In genomic region chr1:152766032-152766772, GRCm38 (mm10) we compare ENCODE assay signal across 8 mouse cellular contexts. TPM values are rescaled to one million over a fixed set of nuclear protein-coding genes. Genes with fewer than 3 reads are reported as not detected.
DNase-seq lines count a peak whose midpoint lies in the region; ATAC-seq and TF ChIP-seq lines count a peak whose summit lies in the region.

Rgl1 (minus strand) TSS chr1:152766351.
Arpc5 (plus strand) TSS chr1:152766542.

- under 1% methylated on average over 86 of the region's 86 CpGs for WGBS in forebrain, embryonic 10.5 days
- under 1% methylated on average over 75 of the region's 86 CpGs for WGBS in heart, embryonic 15.5 days
- under 1% methylated on average over 84 of the region's 86 CpGs for WGBS in liver, embryonic 14.5 days (ENCODE audit: insufficient replicate concordance)
- under 1% methylated on average over 85 of the region's 86 CpGs for WGBS in neural tube, embryonic 11.5 days
- WGBS in stomach, postnatal 0 days: 0% methylated on average over 86 of the region's 86 CpGs

- peak within 1 kb of the TSS; percentile 92 for H3K27ac ChIP-seq in forebrain, embryonic 10.5 days
- H3K27ac ChIP-seq in heart, embryonic 15.5 days: peak within 1 kb of the TSS; percentile 93
- peak within 1 kb of the TSS; percentile 78 for H3K27ac ChIP-seq in liver, embryonic 14.5 days
- peak within 1 kb of the TSS; percentile 78 for H3K27ac ChIP-seq in neural tube, embryonic 11.5 days (ENCODE audit: low read depth, low read length)
- peak within 1 kb of the TSS; percentile 98 for H3K27ac ChIP-seq in stomach, postnatal 0 days (replicated peaks)

- peak; percentile 92 to 95 for DNase-seq in CD8-positive naive resting alpha-beta T cell, adult 2 months (ENCODE audit: low read depth in 2 of 2, low spot score in 2 of 2)
- DNase-seq in c-Kit-positive CD71-negative TER-119-negative erythroid progenitor cells, embryonic 14.5 days (ENCODE audit: low read depth): peak; percentile 90
- peak; percentile 97 for DNase-seq in forebrain, embryonic 10.5 days (ENCODE audit: extremely low spot score, low spot score)
- DNase-seq in kidney, postnatal 25 days: peak; percentile 97 to 99
- peak; percentile 89 to 90 (median 90) for DNase-seq in liver, embryonic 14.5 days (ENCODE audit: low read depth in 3 of 3, low spot score in 3 of 3)
- peak; percentile 99 for DNase-seq in neural tube, embryonic 11.5 days (ENCODE audit: low spot score)
- DNase-seq in stomach, postnatal 0 days (ENCODE audit: low spot score): peak; percentile 98

- H3K9ac ChIP-seq in heart, embryonic 15.5 days: peak within 1 kb of the TSS; percentile 98
- peak within 1 kb of the TSS; percentile 91 for H3K9ac ChIP-seq in liver, embryonic 14.5 days (replicated peaks)
- H3K9ac ChIP-seq in neural tube, embryonic 11.5 days (ENCODE audit: low read length): peak within 1 kb of the TSS; percentile 85
- peak within 1 kb of the TSS; percentile 99 for H3K9ac ChIP-seq in stomach, postnatal 0 days (ENCODE audit: low read length)

- peaks cover 18% of the 10 kb centered on the region for H3K27me3 ChIP-seq in forebrain, embryonic 10.5 days (ENCODE audit: poor library complexity, severe bottlenecking)
- H3K27me3 ChIP-seq in heart, embryonic 15.5 days: peaks cover 10% of the 10 kb centered on the region
- H3K27me3 ChIP-seq in liver, embryonic 14.5 days (ENCODE audit: control insufficient read depth, insufficient read depth, low read length): peaks cover 16% of the 10 kb centered on the region
- H3K27me3 ChIP-seq in neural tube, embryonic 11.5 days (ENCODE audit: control insufficient read depth, insufficient read depth, low read length): no peaks in the 10 kb centered on the region
- H3K27me3 ChIP-seq in stomach, postnatal 0 days (ENCODE audit: control insufficient read depth, insufficient read depth, low read length): no peaks in the 10 kb centered on the region

- H3K4me3 ChIP-seq in forebrain, embryonic 10.5 days: peak within 1 kb of the TSS; percentile 89
- peak within 1 kb of the TSS; percentile 95 for H3K4me3 ChIP-seq in heart, embryonic 15.5 days
- H3K4me3 ChIP-seq in liver, embryonic 14.5 days (ENCODE audit: insufficient read depth in 1 of 2, low read depth in 2 of 2, low read length in 2 of 2): peak within 1 kb of the TSS; percentile 73 to 92
- H3K4me3 ChIP-seq in neural tube, embryonic 11.5 days (ENCODE audit: low read depth, low read length): peak within 1 kb of the TSS; percentile 93
- peak within 1 kb of the TSS; percentile 99 for H3K4me3 ChIP-seq in stomach, postnatal 0 days (ENCODE audit: low read depth, low read length)

- H3K36me3 ChIP-seq in forebrain, embryonic 10.5 days (replicated peaks): peaks cover 24% of the 10 kb centered on the region
- H3K36me3 ChIP-seq in heart, embryonic 15.5 days: peaks cover 19% of the 10 kb centered on the region
- peaks cover 17% of the 10 kb centered on the region for H3K36me3 ChIP-seq in liver, embryonic 14.5 days (replicated peaks; ENCODE audit: control insufficient read depth, insufficient read depth, low read depth)
- H3K36me3 ChIP-seq in neural tube, embryonic 11.5 days (ENCODE audit: control insufficient read depth, insufficient read depth, low read length): no peaks in the 10 kb centered on the region
- 0 out of 2 replicates have a peak, but pooled peaks cover 5% of the 10 kb centered on the region for H3K36me3 ChIP-seq in stomach, postnatal 0 days (ENCODE audit: control insufficient read depth, insufficient read depth, low read length)

- no peak for TF ChIP-seq CTCF in liver, embryonic 14.5 days (IDR thresholded peaks at IDR 0.05; ENCODE audit: low read depth)
- peak; percentile 28; the same call in 1 of the 2 replicates for TF ChIP-seq CTCF in stomach, postnatal 0 days (IDR thresholded peaks at IDR 0.05; ENCODE audit: low read depth)

- no peak for TF ChIP-seq EP300 in liver, embryonic 14.5 days (IDR thresholded peaks at IDR 0.05; ENCODE audit: low read depth)
- no peak for TF ChIP-seq EP300 in stomach, postnatal 0 days (optimal IDR thresholded peaks at IDR 0.05)

- peak within 1 kb of the TSS; percentile 94 for H3K4me2 ChIP-seq in heart, embryonic 15.5 days
- H3K4me2 ChIP-seq in liver, embryonic 14.5 days (ENCODE audit: low read depth): peak within 1 kb of the TSS; percentile 92
- H3K4me2 ChIP-seq in neural tube, embryonic 11.5 days (ENCODE audit: low read depth): peak within 1 kb of the TSS; percentile 90
- H3K4me2 ChIP-seq in stomach, postnatal 0 days (replicated peaks; ENCODE audit: low read depth): peak within 1 kb of the TSS; percentile 96

- peak; percentile 96 for ATAC-seq in heart, embryonic 15.5 days (replicated peaks; ENCODE audit: insufficient number of reproducible peaks, insufficient read depth, low FRiP score, low read depth)
- peak; percentile 96 for ATAC-seq in liver, embryonic 14.5 days (ENCODE audit: insufficient read depth)
- ATAC-seq in neural tube, embryonic 11.5 days (ENCODE audit: insufficient read depth, low FRiP score, low TSS enrichment): peak; percentile 95
- ATAC-seq in stomach, postnatal 0 days (ENCODE audit: low FRiP score, low TSS enrichment): peak; percentile 99

- peaks cover 19% of the 10 kb centered on the region for H3K4me1 ChIP-seq in forebrain, embryonic 10.5 days
- peaks cover 9% of the 10 kb centered on the region for H3K4me1 ChIP-seq in heart, embryonic 15.5 days (replicated peaks)
- H3K4me1 ChIP-seq in liver, embryonic 14.5 days (replicated peaks; ENCODE audit: control insufficient read depth in 2 of 2, insufficient read depth in 2 of 2, low read length in 1 of 2): no peaks in the 10 kb centered on the region
- H3K4me1 ChIP-seq in neural tube, embryonic 11.5 days (ENCODE audit: control insufficient read depth, insufficient read depth, low read length): peaks cover 6% of the 10 kb centered on the region; the same call in 1 of the 2 replicates
- 0 out of 2 replicates have a peak, but pooled peaks cover 2% of the 10 kb centered on the region for H3K4me1 ChIP-seq in stomach, postnatal 0 days (replicated peaks; ENCODE audit: control insufficient read depth, insufficient read depth)

- no peaks in the 10 kb centered on the region for H3K9me3 ChIP-seq in forebrain, embryonic 10.5 days
- no peaks in the 10 kb centered on the region for H3K9me3 ChIP-seq in heart, embryonic 15.5 days (replicated peaks)
- H3K9me3 ChIP-seq in liver, embryonic 14.5 days (ENCODE audit: control insufficient read depth, low read length): no peaks in the 10 kb centered on the region
- no peaks in the 10 kb centered on the region for H3K9me3 ChIP-seq in neural tube, embryonic 11.5 days (ENCODE audit: control insufficient read depth, low read length)
- no peaks in the 10 kb centered on the region for H3K9me3 ChIP-seq in stomach, postnatal 0 days (ENCODE audit: control insufficient read depth, low read length)

RNA-seq across cellular contexts. Expression of gene Rgl1, which starts in this region (rescaled TPM):
- polyA plus RNA-seq in forebrain, embryonic 10.5 days (2016; fragmentation: Nextera tagmentation; extraction: Ambion mirVana): 29.1 TPM in 2 replicates
- 54.7 and 64.6 TPM in 2 replicates for polyA plus RNA-seq in heart, embryonic 15.5 days (2015; fragmentation: Nextera tagmentation; extraction: Ambion mirVana)
- polyA plus RNA-seq in liver, embryonic 14.5 days (2012; rRNA removed): 4.4 and 5.4 TPM in 2 replicates
- 8.6 and 11.5 TPM in 2 replicates for polyA plus RNA-seq in liver, embryonic 14.5 days (2014; fragmentation: Nextera tagmentation; extraction: Ambion mirVana)
- polyA plus RNA-seq in neural tube, embryonic 11.5 days (2014; fragmentation: Nextera tagmentation; extraction: Ambion mirVana): 31.8 and 34.8 TPM in 2 replicates
- polyA plus RNA-seq in stomach, postnatal 0 days (2015; fragmentation: Nextera tagmentation; extraction: Ambion mirVana): 21.0 and 23.0 TPM in 2 replicates

RNA-seq across cellular contexts. Expression of gene Arpc5, which starts in this region (rescaled TPM):
- 195 and 203 TPM in 2 replicates for polyA plus RNA-seq in forebrain, embryonic 10.5 days (2016; fragmentation: Nextera tagmentation; extraction: Ambion mirVana)
- 189 and 199 TPM in 2 replicates for polyA plus RNA-seq in heart, embryonic 15.5 days (2015; fragmentation: Nextera tagmentation; extraction: Ambion mirVana)
- polyA plus RNA-seq in liver, embryonic 14.5 days (2012; rRNA removed): 31.3 and 71.2 TPM in 2 replicates
- polyA plus RNA-seq in liver, embryonic 14.5 days (2014; fragmentation: Nextera tagmentation; extraction: Ambion mirVana): 156 and 162 TPM in 2 replicates
- 297 and 303 TPM in 2 replicates for polyA plus RNA-seq in neural tube, embryonic 11.5 days (2014; fragmentation: Nextera tagmentation; extraction: Ambion mirVana)
- polyA plus RNA-seq in stomach, postnatal 0 days (2015; fragmentation: Nextera tagmentation; extraction: Ambion mirVana): 350 and 355 TPM in 2 replicates

Comparison
In these comparisons a context has a peak if more than half of its experiments do, and no peak if none do; other contexts are left out.
1. Peak in every context shown above with its lines: DNase-seq, ATAC-seq, H3K4me3 ChIP-seq and H3K27ac ChIP-seq.